Mouse (Mus musculus): ENCODE data around the gene Olfr1131.
"Not testable (repeated sequence)": the region's sequence is repeated elsewhere in the genome, so short reads cannot be mapped to it uniquely, and the experiment has no call there.

Gene Olfr1131

DNA sequence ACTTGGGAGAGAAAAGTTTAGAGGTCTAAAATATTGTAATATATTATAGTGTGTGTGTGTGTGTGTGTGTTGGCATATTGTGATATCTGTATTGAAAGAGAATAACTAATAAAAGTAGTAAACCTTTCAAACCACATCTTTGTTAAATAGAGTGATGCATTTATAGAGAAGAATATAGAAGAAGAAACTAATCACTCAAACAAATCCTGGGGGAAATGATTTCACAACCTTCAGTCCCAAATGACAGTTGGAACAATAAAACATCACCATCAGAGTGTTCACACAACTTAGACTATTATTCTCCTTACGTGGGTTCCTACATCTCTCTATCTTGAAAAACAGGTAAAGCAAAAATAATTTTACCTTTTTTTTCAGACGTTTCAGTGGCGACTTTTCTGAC lies at the start of gene Olfr1131:
Gene Olfr1131, plus strand, starts transcription at position 301 of the 400 bp plus-strand sequence.
- no peak for DNase-seq (ENCODE audit: low spot score in 2 of 2)

DNA sequence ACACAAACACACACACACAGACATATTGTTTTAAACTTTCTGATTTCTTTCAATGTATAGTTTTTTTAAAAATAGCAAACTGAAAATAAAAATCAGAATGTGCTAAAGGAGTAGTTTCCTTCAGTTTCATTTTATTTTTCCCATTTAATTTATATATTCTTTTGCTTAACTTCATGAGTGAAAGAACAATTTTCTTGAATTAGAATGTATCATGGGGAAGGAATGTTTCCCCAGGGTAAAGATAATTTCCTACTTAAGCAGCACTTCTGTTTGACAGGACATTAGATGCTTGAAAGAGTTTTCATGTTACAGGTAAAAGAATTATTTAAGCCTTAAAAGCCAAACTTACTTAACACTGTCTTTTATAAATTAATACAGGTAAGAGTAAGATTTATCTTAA lies 21.0 kb upstream of the Olfr1131 start, which contains the start of gene Olfr1130:
Gene Olfr1130, plus strand, starts transcription at position 301 of the 400 bp plus-strand sequence.
- not testable (repeated sequence) for DNase-seq (ENCODE audit: low spot score in 2 of 2)

GRCm38 (mm10) chr2:87637435-87637834 lies 10.5 kb downstream of the Olfr1131 start, which contains the start of gene Olfr1132:
Gene Olfr1132 (minus strand): TSS chr2:87637535.
- DNase-seq (ENCODE audit: low spot score in 2 of 2) = no peak

DNA sequence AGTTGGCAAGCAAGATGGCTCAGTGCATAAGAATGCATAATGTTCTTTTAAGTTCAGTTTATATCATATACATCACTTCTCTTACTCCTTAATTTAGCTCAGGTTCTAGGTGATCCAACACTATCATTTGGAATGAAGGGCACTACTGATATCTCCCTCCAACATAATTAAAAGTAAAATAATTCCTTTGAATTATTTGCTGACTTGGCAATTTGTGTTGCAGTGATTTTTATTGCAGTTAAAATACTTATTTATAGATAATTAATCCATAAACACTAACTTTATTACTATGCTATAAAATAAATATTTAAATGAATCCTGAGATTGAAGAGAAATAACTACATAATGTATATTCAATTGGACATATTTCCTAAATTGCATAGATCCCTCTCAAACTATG lies 15.5 kb downstream of the Olfr1131 start:
- no peak for DNase-seq (ENCODE audit: low spot score in 2 of 2)

DNA sequence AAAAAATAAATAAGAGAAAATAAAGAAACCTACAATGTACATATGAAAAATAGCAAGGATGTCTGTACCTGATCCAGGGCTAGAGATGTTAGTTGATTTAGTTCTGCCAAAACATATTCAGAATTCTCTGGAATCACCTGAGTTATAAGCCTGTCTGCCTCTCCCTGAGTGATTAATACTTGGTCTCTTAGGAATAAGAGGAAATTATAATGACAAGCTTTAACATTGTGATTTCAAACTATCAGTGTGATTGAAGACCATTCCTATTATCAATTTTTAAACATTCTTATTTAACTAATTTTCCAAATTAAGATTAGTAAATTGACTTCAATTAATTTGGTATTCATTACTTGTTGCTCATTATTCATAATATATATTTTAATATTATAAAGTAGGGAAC lies 20.4 kb downstream of the Olfr1131 start, which contains the start of gene Olfr1133:
Gene Olfr1133, minus strand, starts transcription at position 101 of the 400 bp plus-strand sequence.
- DNase-seq (ENCODE audit: low spot score in 2 of 2) = no peak

DNA sequence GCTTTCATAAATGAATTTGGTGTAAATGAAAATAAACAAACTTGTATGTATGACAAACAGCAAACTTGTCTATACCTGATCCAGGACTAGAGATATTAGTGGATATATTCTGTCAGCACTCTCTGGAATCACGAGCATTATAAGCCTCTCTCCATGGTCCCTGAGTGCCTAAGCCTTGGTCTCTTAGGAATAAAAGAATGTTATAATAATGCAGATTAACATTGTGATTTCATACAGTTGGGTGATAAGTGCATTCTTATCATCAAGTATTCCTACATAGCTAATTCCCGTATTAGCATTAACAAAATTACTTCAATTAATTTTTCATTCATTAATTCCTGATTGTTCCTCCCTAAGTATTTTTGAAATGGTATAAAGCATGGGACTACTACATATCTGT lies 31.5 kb downstream of the Olfr1131 start, which contains the start of gene Olfr1134:
Gene Olfr1134, minus strand, starts transcription at position 101 of the 400 bp plus-strand sequence.
- DNase-seq (ENCODE audit: low spot score in 2 of 2) = no peak

DNA sequence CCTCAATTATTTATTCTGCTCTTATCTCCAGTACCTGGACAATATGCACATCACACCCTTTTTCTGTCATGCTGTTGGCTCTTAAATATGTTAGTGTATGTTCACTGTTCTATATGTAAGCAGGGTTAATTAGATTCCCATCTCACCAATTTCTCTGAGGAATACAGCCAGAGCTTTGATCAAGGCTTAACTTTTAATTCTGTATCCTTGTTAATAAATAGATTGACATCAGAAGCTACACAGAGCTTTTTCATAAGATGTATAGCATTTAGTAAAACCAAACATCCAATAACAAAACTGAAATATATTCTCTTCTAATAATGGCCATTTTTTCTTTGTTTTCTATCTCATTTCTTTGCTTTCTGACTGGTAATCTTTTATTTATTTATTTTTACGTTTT lies 46.7 kb downstream of the Olfr1131 start, which contains the start of gene Olfr1135:
Gene Olfr1135, minus strand, starts transcription at position 101 of the 400 bp plus-strand sequence.
- no peak for DNase-seq (ENCODE audit: low spot score in 2 of 2)
